Mouse (Mus musculus) midbrain, embryonic 14.5 days (tissue): ENCODE measurements around the gene Otub2. TPM values are rescaled to one million over a fixed set of nuclear protein-coding genes. Genes with fewer than 3 reads are reported as not detected.
A peak's percentile ranks its signal among the peaks of the same experiment; 100 is the strongest.

Source experiments
- ATAC-seq: fragments of 200-750 bp; cut with Nextera tagmentation; 2 replicates; pipeline ENCODE4 v1.8.0; 2017; ENCODE audit warnings: moderate number of reproducible peaks, moderate library complexity; ENCODE audit not compliant: low FRiP score, low TSS enrichment
- DNase-seq: peaks from one replicate; pipeline ENCODE4 v3.0.0-alpha.2; 2015
- H3K27ac ChIP-seq: fragments of 300-500 bp; sonication (generic); replicated peaks from 2 replicates; pipeline ENCODE4 v1.5.1; 2014; ENCODE audit warnings: mild to moderate bottlenecking, low read depth, low read length, moderate library complexity
- H3K27me3 ChIP-seq: fragments of 300-500 bp; sonication (generic); 2 replicates; pipeline ENCODE4 v1.6.1; 2014; ENCODE audit warnings: low read length, control low read depth, mixed read lengths; ENCODE audit not compliant: control insufficient read depth, insufficient read depth
- H3K36me3 ChIP-seq: fragments of 300-500 bp; sonication (generic); 2 replicates; pipeline ENCODE4 v1.6.1; 2014; ENCODE audit warnings: low read length, control low read depth; ENCODE audit not compliant: control insufficient read depth, insufficient read depth
- H3K4me1 ChIP-seq: fragments of 300-500 bp; sonication (generic); 2 replicates; pipeline ENCODE4 v1.6.1; 2014; ENCODE audit warnings: mild to moderate bottlenecking, antibody characterized with exemption, low read length, control low read depth; ENCODE audit not compliant: control insufficient read depth, insufficient read depth
- H3K4me2 ChIP-seq: fragments of 300-500 bp; sonication (generic); 2 replicates; pipeline ENCODE4 v1.6.1; 2014; ENCODE audit warnings: mild to moderate bottlenecking, low read length, moderate library complexity
- H3K4me3 ChIP-seq: fragments of 300-500 bp; sonication (generic); replicated peaks from 2 replicates; pipeline ENCODE4 v1.5.1; 2014; ENCODE audit warnings: low read depth, low read length
- H3K9ac ChIP-seq: fragments of 300-500 bp; sonication (generic); replicated peaks from 2 replicates; pipeline ENCODE4 v1.6.1; 2014; ENCODE audit warnings: mild to moderate bottlenecking, low read length, moderate library complexity
- H3K9me3 ChIP-seq: fragments of 300-500 bp; sonication (generic); 2 replicates; pipeline ENCODE4 v1.6.1; 2016; ENCODE audit warnings: low read length, control low read depth, mixed read lengths; ENCODE audit not compliant: control insufficient read depth
- WGBS: fragments of 180-500 bp; shearing (Covaris S2); extraction: QIAGEN DNeasy Blood & Tissue Kit; methylation state at CpG from one replicate; pipeline ENCODE4 v1.1.7; 2014; 5-methylcytosine and 5-hydroxymethylcytosine counted together
- polyA plus RNA-seq: library from polyadenylated mRNA; unstranded; fragments of >200 nt; fragmentation: Nextera tagmentation; extraction: Ambion mirVana; gene quantifications from 2 replicates; pipeline ENCODE4 v1.2.1, GENCODE M21; 2014

The Otub2 gene
- polyA plus RNA-seq, 1 experiment from 2014 or later: 26.3 TPM

DNA sequence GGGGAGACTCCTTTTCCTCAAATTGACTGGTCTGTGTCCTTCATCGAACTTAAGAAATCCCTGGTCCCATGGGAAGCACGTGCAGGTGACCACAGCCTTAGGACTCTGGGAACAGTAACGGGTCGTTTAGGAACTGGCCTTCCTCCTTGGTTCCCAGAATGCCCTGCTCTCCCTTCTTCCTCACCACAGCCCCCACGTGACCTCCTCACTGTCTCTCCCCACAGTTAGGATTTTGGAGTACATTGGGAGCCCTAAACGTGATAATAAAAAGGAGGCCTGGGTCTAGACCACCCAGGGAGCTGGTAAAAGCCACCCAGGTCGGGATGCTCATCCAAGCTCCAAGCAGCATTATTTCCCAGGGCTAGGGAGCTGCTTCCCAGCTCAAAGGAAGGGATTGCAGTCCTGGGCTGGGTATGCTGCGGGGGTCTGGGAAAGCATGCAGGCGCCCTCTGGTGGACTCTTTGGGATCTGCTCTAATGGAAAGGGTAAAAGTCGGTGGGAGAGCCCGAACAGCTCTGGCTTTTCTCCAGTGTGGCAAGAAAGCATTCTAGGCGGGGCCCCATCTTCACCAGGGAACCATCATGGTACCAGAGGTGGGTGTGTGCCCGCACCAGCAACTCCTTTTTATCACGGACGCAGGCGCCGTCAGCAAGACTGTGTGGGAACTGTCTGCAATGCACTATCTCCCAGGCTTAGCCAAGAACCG lies 20.7 kb upstream of the Otub2 start:
- ATAC-seq (peak; percentile 74), DNase-seq (peak; percentile 89)
- Histone ChIP-seq H3K27ac (no peak overlapping the region), H3K4me3 (no peak overlapping the region), H3K9me3 (no peaks in the 10 kb centered on the region), H3K36me3 (no peaks in the 10 kb centered on the region), H3K4me2 (peak overlapping the region; percentile 15; the same call in 1 of the 2 replicates), H3K4me1 (no peaks in the 10 kb centered on the region), H3K9ac (no peak overlapping the region), H3K27me3 (no peaks in the 10 kb centered on the region)
- 18% methylated on average over 18 of the region's 18 CpGs for WGBS

DNA sequence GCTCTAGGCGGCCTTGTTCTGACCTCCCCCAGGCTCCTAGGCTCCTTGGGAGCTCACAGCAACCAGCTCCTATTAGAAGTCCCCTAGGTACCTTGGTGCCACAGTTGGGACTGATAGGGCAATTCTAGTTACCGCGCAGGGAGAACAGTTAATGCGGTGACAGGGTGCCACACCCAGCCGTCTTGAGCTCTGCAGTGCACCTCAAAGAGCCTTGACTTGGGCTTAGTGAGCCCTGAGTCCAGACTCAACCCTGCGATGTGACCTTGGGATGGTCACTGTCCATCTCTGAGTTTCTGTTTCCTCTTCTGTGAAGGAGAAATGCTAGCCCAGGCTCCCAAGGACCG lies 20.2 kb upstream of the Otub2 start:
- DNase-seq (no peak), ATAC-seq (no peak)
- no peaks in the 10 kb centered on the region for H3K9me3 ChIP-seq
- no peak overlapping the region; the same call in 1 of the 2 replicates for H3K4me2 ChIP-seq
- no peak overlapping the region for H3K27ac ChIP-seq
- H3K36me3 ChIP-seq: no peaks in the 10 kb centered on the region
- no peak overlapping the region for H3K9ac ChIP-seq
- H3K27me3 ChIP-seq: no peaks in the 10 kb centered on the region
- WGBS: 79% methylated on average over 7 of the region's 7 CpGs
- H3K4me1 ChIP-seq: no peaks in the 10 kb centered on the region
- no peak overlapping the region for H3K4me3 ChIP-seq

DNA sequence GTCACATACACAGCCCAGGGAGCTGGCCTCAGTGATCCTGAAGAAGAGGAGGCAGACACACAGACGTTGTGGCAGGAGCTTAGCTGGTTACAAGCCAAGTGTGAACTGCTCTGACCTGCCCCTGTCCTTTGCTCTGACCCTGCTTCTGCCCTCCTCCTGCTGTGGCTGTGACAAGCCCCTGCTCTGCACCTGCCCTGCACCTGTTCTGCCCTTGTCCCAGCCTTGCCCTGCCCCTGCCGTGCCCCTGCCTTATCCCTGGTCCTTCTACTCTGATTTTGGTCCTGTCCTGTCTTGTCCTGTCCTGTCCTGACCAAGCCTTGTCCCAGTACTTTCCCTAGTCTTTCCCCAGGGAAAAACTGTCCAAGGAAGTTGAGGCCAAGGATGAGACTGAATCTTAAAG lies 19.7 kb upstream of the Otub2 start:
- no peak overlapping the region for H3K4me3 ChIP-seq
- H3K9me3 ChIP-seq: no peaks in the 10 kb centered on the region
- DNase-seq (no peak), ATAC-seq (no peak)
- no peaks in the 10 kb centered on the region for H3K27me3 ChIP-seq
- WGBS: 68% methylated on average over 2 of the region's 2 CpGs
- no peak overlapping the region for H3K27ac ChIP-seq
- no peaks in the 10 kb centered on the region for H3K4me1 ChIP-seq
- H3K4me2 ChIP-seq: no peak overlapping the region
- H3K36me3 ChIP-seq: no peaks in the 10 kb centered on the region
- no peak overlapping the region for H3K9ac ChIP-seq

DNA sequence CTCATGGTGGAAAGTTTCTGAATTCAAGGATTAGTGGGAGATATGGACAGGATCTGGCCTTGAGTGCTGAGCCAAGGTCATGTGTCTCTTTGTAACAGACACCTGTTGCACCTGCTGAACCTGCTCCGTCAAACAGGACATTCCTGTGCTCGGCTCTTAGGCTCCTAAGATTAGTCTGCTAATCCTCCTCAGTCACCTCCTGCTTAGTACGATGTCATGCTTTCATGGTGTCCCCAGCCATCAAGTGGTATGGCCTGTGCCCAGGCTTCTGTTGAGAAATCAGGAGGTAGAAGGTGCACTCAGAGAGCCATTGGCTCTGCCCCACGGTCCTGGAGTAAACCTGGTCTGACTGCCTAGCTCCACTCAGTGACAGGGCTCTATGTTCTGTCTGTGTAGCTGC lies 17.6 kb upstream of the Otub2 start:
- H3K9ac ChIP-seq: no peak overlapping the region
- H3K36me3 ChIP-seq: no peaks in the 10 kb centered on the region
- ATAC-seq (no peak), DNase-seq (no peak)
- no peak overlapping the region for H3K27ac ChIP-seq
- no peaks in the 10 kb centered on the region for H3K27me3 ChIP-seq
- H3K4me1 ChIP-seq: no peaks in the 10 kb centered on the region
- WGBS: 71% methylated on average over 4 of the region's 4 CpGs
- H3K4me2 ChIP-seq: no peak overlapping the region
- no peaks in the 10 kb centered on the region for H3K9me3 ChIP-seq
- H3K4me3 ChIP-seq: no peak overlapping the region

DNA sequence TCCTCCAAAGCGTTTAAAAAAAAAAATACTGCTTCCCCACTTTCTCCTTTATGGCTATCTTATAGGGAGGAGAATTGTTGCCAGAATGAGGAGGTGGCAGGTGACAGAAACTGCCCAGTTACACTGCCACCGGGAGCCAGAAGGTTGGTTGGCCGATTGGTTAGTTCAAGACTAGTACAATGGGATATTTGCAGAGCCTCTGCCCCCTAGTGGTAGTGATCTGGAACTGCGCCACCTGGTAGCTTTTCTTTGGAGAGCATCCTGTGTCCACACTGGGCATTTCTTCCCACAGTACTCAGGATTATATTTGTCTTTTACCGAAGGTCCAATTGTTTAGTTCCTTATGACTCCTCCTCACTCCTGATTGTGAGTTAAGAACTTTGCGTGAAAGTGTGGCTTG lies 16.8 kb upstream of the Otub2 start:
- no peak for ATAC-seq
- Histone ChIP-seq H3K4me3 (no peak overlapping the region), H3K27ac (no peak overlapping the region), H3K4me2 (no peak overlapping the region), H3K27me3 (no peaks in the 10 kb centered on the region), H3K9ac (no peak overlapping the region), H3K9me3 (no peaks in the 10 kb centered on the region), H3K36me3 (no peaks in the 10 kb centered on the region), H3K4me1 (no peaks in the 10 kb centered on the region)
- 29% methylated on average over 6 of the region's 6 CpGs for WGBS
- peak; percentile 74 for DNase-seq

DNA sequence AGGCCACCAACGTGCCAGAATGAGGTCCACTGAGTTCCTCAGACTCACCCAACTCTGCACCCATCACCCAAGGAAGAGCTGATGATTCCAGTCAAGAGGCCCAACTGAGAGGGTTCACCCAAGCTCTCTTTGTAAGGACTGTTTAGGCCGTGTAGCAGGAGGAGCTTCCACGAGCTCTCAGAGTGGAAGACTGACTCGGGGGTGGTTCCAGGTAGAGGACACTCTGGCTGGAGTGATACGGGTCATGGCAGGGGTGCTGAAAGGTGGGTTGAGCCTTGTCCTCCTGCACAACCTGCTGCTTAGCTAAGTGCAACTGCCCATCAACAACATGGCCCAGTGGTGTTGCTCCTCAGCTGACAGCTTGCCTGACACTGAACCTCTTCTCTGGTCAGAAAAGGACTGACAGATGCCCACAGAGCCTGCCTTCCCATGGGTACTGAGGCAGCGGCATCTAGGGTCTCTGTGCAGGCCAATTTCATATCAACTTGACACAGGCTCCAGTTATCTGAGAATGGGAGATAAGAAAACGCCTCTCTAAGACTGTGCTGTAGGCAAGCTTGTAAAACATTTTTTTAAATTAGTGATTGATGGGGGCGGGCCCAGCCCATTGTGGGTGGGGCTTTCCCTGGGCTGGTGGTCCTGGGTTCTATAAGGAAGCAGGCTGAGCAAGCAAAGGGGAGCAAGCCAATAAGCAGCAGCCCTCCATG lies 14.8 kb upstream of the Otub2 start:
- no peak overlapping the region for H3K4me2 ChIP-seq
- H3K27me3 ChIP-seq: no peaks in the 10 kb centered on the region
- H3K27ac ChIP-seq: no peak overlapping the region
- H3K4me3 ChIP-seq: no peak overlapping the region
- WGBS: 81% methylated on average over 8 of the region's 8 CpGs
- no peak overlapping the region for H3K9ac ChIP-seq
- H3K36me3 ChIP-seq: no peaks in the 10 kb centered on the region
- ATAC-seq: no peak
- no peaks in the 10 kb centered on the region for H3K4me1 ChIP-seq
- no peak for DNase-seq
- no peaks in the 10 kb centered on the region for H3K9me3 ChIP-seq

DNA sequence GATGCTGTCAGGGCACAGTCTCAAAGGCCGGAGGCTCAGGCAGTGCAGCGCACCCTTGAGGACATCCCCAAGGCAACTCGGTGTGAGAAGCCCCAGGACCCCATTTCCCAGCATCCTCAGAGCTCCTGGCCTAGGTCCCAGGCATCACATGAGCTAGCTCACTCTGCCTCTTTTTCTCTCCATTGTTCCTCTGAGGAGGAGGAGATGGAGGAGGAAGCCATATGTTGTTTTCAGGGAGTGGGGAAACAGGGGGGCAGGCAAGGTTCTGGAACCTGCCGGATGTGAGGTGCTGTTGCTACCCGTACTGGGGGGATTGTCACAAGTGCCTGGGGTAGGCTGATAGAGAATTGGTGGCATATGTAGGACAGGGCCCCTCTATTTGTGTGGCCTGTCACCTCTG lies 12.4 kb upstream of the Otub2 start:
- H3K4me2 ChIP-seq: no peak overlapping the region
- 74% methylated on average over 5 of the region's 5 CpGs for WGBS
- DNase-seq (peak; percentile 42), ATAC-seq (no peak)
- no peaks in the 10 kb centered on the region for H3K9me3 ChIP-seq
- H3K9ac ChIP-seq: no peak overlapping the region
- no peak overlapping the region for H3K4me3 ChIP-seq
- H3K27ac ChIP-seq: no peak overlapping the region
- no peaks in the 10 kb centered on the region for H3K36me3 ChIP-seq
- H3K27me3 ChIP-seq: no peaks in the 10 kb centered on the region
- no peaks in the 10 kb centered on the region for H3K4me1 ChIP-seq

DNA sequence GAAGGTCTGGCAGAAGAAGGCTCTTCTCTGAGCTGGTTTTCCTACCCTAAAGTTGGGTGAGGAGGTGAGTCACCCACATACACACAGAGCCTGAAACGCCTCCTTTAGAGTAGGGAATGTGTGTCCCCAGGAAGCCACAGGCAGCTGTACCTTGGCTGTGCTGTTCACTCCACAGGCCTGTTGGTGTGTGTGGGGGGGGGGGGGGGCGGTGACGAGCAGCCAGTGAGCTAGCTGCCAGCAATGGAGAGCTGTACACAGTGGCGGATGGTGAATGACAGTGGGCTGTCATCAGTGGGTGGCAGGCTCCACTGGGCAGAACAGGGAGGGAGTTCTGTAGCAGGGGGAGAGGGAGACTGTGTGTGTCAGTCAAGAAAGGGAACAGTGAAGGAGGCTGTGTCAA lies 11.7 kb upstream of the Otub2 start:
- H3K4me2 ChIP-seq: no peak overlapping the region
- no peak overlapping the region for H3K27ac ChIP-seq
- H3K4me1 ChIP-seq: no peaks in the 10 kb centered on the region
- DNase-seq (no peak), ATAC-seq (no peak)
- WGBS: 74% methylated on average over 4 of the region's 4 CpGs
- no peaks in the 10 kb centered on the region for H3K27me3 ChIP-seq
- H3K36me3 ChIP-seq: no peaks in the 10 kb centered on the region
- H3K9me3 ChIP-seq: no peaks in the 10 kb centered on the region
- H3K9ac ChIP-seq: no peak overlapping the region
- no peak overlapping the region for H3K4me3 ChIP-seq

DNA sequence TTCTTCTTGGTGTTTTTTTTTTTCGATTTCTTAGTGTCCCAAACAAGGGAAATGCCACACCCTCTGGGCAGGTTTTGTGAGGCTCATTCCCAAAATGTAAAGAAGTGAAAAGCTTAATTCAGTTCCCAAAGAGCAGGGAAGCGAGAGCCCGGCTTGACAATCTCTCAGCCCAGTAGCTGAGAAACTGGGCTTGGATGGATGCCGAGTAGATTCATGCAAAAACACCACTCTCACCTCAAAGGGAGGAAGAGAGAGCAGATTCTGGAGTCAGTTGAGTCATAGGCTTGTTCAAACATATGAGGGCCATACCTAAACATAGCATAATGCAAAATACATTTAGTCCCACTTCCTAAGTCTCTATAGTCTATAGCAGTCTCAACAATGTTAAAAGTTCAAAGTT lies 8.3 kb upstream of the Otub2 start:
- H3K9me3 ChIP-seq: no peaks in the 10 kb centered on the region
- no peaks in the 10 kb centered on the region for H3K4me1 ChIP-seq
- H3K9ac ChIP-seq: no peak overlapping the region
- DNase-seq: no peak
- no peak overlapping the region for H3K4me3 ChIP-seq
- H3K36me3 ChIP-seq: no peaks in the 10 kb centered on the region
- H3K27ac ChIP-seq: no peak overlapping the region
- H3K27me3 ChIP-seq: no peaks in the 10 kb centered on the region
- 79% methylated on average over 4 of the region's 4 CpGs for WGBS
- no peak overlapping the region for H3K4me2 ChIP-seq
- no peak for ATAC-seq
